Mouse (Mus musculus) neural tube, embryonic 10.5 days (tissue): ENCODE data around the gene Foxp3.

Experiments used
- DNase-seq: peaks from one replicate; pipeline ENCODE4 v3.0.0-alpha.2; 2017; ENCODE audit warnings: low spot score; ENCODE audit errors: extremely low spot score

The Foxp3 gene

DNA sequence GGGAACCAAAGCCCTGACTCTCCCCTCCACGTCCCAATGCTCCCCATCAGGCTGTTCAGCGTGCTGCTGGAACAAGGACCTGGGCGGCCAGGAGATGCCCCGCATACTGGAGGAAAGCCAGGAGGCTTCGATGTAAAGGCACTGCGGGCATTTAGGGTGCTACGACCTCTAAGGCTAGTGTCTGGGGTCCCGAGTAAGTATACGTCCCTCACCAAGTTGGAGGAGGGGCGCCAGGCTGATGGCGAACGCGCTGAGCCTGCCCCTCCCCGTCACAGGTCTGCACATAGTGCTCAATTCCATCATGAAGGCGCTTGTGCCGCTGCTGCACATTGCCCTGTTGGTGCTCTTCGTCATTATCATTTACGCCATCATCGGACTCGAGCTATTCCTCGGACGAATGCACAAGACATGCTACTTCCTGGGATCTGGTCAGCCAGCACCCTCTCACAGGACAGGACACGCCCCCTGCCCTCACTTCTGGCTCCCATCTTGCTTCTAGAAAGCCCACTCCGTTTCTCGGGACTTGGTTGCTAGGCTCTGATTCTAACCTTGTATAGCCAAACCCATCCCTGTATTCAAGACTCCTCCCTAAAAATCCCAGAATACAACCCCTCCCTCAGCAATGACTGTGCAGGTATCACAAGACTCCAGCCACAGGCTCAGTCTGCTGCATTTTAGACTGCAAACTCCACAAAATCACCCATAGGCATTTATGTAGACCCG is 37.3 kb downstream of the Foxp3 start:
- DNase-seq, result peak; percentile 13

DNA sequence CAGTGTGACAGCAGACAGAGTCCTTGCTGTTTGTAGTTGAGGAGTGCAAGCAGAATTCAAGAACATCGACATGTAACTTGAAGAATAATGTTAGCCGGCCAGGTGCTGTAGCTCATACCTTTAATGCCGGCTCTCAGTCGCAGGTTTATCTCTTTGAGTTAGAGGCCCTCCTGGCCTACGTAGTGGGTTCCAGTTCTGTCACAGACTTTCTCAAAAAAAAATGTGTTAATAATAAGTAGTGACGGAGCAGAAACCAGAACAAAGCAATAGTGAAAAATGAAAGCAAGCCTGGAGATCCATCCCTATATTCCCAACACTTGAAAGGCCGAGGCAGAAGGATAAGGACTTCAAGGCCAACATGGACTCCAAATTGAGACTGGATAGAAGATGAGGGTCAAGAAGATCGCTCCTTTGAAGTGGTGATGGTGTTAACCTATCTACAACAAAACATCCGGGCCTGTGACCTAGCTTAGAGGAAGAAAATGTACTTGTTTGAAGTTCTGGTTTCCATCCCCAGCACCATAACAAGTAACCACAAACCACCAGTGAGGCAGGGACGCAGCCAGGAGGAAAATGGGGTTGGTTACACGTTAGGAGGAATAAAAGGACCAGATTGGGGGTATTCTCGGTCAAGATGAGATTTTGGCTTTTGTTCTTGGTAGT is 44.6 kb downstream of the Foxp3 start:
- no peak for DNase-seq

DNA sequence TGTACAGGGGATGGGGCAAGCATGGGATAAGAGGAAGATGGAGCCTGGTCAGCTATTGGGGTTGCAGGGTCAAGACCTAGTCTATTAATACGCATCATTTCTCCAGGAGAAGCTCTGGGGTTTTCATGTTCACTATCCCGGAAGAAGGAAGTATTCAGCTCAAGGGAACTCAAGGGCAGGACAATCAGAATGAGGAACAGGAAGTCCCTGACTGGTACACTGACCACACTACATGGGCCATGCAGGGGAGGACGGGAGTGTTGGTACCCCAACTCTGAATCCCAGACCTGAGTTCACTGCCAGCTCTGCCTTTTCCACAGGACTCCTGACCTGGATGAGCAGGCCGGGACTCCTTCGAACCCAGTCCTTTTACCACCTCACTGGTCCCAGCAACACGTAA is 59.1 kb downstream of the Foxp3 start:
- no peak for DNase-seq

DNA sequence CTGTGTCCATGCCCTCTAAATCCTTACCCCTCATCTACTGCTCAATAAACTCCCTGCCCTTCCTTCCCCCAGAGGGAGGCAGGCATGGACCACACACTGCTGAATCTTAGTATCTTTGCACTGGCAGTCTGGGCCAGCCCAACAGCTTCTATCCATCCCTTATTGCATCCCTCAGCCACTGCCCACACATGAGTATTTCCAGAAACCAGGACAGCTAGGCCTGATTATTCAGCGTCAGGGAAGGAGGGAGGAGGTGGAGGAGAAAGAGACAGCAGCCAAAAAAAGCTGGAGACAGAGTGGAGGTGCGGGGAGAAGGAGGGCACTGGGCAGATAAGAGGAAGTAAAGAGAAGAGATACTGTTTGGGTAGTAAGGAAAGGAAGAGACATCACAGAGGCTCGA is 61.7 kb downstream of the Foxp3 start:
- no peak for DNase-seq

DNA sequence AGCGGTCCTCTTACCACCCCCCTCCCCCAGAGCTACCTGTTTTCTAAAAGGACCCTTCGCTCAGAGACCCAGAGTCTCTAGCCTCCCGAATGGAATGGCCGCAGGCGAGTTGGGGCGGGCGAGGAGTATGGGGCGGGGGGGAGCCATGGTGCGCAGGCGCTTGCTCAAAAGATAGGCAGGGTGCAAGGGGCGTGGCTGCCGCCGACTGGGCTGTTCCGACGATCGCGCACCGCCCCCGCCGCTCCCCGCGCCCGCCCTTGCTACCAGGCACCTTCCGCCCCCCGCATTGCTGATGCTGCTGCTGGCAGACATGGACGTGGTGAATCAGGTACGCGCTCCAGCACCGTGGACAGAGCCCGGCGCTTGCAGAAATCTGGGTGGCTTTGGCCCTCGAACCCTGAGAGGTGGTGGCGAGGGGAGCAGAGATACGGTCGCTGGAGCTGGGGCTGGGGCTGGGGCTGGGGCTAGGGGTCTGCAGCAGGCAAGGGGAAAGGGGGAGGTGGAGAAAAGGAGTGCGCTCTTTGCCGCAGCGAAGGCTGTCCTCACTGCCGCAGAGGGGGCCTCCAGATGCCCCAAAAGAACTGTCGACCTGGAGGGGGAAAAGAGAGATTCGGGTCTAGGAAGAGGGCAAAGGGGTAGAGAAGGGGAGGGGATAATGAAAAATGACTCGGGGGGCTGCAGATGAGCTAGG is 65.1 kb downstream of the Foxp3 start, which contains the start of gene Syp:
Gene Syp, plus strand, starts transcription at position 71 of the 691 bp plus-strand sequence.
- peak; percentile 86 for DNase-seq

DNA sequence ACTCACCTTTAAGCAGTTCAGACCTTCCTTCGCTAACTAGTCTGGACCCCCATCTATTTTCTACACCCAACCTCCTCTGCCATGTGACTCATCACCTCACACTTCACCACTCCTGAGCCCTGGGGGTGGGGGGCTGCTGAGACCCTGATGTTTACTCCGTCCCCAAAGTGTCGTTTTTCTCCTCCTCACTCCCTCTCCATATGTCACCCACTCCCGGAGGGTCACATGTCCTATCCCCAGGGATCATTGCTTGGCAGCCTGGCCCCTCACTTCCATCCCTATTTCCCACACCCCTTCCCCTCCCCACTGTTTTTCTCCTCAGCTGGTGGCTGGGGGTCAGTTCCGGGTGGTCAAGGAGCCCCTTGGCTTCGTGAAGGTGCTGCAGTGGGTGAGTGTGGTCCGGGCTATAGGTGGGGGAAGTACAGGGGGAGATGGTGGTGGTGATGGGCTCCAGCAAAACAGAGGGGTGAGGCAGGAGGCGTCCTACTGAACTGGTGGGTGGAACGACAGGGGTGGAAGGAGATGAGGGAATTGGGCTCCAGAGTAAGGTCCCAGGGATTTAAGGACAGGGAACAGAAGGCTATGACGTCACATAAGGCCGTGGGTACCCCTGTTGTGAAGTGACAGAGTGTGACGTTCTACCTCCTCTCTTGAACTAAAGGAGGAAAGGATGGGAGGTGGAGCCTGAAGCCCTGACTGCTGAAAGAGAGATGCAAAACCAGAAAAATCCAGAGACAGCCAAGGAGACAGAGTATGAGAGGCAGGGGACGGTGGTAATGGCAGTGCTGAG is 66.3 kb downstream of the Foxp3 start:
- DNase-seq, result no peak

DNA sequence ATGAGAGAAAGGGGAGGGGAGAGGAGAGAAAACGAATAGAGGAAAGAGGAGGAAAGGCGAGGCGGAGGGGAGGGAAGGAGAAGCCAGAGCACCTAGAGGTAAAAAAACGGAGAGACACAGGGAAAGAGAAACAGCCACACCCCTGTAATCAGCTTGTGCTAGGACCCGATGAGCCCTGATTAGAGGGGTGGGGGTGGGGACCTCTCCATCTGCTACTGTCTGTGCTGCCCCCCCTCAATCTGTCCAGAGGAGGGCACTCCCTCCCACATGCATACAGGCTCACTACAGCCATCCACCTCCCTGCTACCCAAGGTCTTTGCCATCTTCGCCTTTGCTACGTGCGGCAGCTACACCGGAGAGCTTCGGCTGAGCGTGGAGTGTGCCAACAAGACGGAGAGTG is 67.3 kb downstream of the Foxp3 start:
- no peak for DNase-seq
